Mouse (Mus musculus) MN1 (cell line): ENCODE data around the gene Wwtr1.

Source experiments
- DNase-seq: peaks from one replicate; pipeline ENCODE4 v3.0.0-alpha.2; 2016; ENCODE audit warnings: low spot score

The Wwtr1 gene

GRCm38 (mm10) chr3:57558761-57559160 lies 16.9 kb downstream of the Wwtr1 start:
- no peak for DNase-seq

- no peak for DNase-seq
These were observed 18.3 kb downstream of the Wwtr1 start for GRCm38 (mm10) chr3:57557408-57557807.

DNA sequence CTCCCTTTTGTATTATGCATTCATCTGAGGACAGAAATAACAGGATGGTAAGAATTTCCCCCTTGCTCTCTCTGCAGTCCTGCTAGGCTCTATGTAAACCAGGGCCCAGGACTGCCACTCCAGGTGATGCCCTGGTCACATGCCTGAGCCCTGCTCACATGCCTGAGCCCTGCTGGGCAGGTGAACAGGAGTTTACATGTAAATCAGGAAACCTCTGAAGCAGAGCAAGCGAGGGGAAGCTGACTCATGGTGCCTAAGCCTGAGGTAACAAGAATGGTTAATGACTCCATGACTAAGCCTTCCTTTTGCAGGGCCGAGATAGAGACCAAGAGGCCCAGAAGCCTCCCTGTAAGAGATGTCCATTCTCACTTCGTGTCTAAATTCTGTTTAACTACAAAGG lies 20.1 kb downstream of the Wwtr1 start:
- DNase-seq: no peak

- no peak for DNase-seq
These were observed 20.8 kb downstream of the Wwtr1 start for GRCm38 (mm10) chr3:57554890-57555239.

DNA sequence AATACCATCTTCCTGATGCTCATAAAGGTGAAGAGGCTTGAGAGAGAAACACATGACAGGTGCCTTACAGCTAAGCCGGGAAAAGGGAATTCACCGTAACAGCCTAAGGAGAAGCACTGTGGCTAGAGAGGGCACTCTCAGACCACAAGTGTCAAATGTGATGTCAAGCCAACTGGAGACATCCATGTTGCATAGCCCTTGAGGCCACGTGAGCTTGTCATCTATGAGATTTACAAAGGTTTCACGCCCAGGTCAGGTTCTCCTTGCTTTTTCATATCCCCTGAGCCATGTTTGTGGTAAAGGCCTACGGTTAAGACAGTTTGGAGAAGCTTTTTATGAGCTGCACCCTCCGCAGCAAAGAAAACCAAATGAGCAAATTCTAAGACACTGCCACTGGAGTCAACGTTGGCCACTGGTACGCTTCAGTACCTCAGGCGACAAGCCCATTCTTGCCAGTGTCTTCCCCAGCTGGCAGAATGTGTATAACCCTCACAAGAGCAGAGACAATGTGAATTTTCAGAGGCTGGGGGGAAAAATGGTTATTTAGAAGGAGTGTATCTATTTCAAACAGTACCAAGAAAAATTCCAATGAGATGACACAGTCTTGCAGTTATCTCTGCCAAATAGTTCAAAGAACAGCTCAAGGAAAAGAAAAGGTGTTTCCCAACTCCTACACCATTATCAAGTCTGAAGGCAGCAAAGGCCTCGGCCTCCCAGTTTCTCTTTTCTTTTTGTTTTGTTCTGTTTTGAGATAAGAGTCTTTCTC lies 21.4 kb downstream of the Wwtr1 start:
- no peak for DNase-seq

DNA sequence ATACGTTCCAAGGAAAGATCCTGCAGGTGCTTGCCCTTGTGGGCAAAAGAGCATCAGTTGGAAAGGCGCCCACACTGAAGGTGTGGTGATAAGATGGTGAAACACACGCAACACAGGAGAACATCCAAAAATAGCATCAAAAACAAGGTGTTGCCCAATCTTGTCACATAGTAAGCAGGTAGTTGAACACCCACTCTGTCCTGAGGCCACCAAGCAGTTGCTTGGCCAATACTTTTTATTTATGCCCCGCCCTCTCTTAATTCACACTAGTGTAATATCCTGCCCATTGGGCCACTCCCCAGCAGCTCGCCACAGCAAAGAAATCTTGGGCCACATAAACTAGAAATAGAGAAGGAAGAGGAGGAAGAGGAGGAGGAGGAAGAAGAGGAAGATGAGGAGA lies 22.6 kb downstream of the Wwtr1 start:
- DNase-seq: no peak

DNA sequence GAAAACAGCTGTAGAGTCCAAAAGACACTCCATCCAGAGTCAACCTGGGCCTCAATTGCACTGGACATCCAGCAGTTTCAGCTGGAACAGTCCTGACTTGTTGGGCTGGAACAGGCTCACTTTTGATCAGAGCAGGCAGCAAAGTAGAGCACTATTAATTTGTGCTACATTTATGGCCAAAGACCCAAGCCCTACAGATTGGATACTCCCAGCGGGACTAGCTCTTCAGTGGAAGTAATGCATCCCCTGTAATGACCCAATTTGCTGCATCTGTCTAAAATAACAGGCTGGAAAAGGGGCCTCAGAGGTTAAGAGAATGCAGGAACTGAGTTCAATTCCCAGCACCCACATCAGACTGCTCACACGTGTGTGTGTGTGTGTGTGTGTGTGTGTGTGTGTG lies 24.5 kb downstream of the Wwtr1 start:
- DNase-seq: no peak

DNA sequence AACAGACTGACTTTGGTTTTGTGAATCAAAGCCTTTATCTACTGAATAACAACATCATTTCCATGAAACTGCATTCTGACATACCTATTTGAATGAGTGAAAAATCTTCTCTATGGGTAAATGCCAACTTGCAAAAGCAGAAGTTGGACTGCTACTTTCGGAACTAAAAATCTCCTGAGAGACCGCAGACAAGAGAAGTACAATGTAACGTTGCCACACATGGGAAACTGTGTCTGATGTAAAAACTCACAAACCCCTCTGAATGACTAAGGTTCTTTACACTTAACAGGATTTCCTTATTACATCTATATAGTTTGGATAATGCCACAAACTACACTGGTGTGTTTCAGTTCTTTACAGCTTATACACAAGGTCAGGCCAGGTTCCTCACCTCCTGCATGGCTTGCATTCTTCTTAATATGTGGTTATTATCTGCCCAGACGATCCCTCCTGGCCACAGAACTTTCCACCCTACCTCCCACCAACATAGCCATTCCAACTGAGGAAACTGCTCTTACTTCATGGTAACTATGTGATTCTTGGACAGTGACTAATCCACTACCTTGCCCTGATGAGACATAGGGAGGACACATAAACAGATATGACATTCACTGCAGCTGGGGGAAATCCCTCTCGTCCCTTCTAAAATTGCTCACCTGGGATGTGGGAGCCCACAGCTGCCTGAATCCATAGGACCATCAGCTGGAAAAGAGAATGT lies 25.1 kb downstream of the Wwtr1 start:
- DNase-seq: no peak

GRCm38 (mm10) chr3:57544154-57544553 lies 31.6 kb downstream of the Wwtr1 start:
- no peak for DNase-seq

- DNase-seq: no peak
These were observed 32.8 kb downstream of the Wwtr1 start for GRCm38 (mm10) chr3:57542848-57543380.

DNA sequence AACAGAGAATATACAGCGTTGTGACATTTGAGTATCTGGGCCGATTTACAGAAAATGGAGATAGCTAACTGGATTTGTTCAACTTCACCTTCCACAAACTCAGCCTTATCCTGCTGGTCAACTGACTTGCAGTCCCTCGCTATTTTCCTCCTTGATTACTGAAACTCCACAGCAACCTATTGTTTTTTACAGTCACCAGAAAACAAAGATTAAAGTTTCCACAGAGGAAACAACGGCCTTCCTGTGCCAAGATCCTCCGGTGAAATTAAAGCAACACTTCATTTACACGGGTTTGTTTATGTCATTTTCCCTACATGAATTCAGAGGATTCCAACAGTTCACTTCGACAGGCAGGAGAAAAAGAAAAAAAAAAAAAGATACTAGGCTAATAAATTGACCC lies 34.5 kb downstream of the Wwtr1 start:
- no peak for DNase-seq

DNA sequence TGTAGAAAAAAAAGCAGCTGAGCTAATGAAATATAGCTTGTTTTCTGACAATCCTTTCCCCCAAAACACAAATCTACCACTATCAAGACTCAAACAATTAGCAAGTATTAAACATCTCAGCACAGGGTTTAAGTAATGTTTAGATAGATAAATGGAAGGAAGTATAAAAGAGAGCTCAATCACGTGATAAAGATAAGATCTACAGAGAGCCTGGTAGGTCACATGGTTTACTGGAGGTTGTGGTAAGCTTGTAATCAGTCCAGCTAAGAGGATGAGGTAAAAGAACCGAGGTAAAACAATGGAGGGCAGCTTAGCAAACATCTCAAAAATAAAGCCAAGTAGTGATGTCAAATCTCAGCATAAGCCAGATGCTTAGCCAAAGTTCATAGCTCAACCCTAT lies 35.2 kb downstream of the Wwtr1 start:
- DNase-seq: no peak

DNA sequence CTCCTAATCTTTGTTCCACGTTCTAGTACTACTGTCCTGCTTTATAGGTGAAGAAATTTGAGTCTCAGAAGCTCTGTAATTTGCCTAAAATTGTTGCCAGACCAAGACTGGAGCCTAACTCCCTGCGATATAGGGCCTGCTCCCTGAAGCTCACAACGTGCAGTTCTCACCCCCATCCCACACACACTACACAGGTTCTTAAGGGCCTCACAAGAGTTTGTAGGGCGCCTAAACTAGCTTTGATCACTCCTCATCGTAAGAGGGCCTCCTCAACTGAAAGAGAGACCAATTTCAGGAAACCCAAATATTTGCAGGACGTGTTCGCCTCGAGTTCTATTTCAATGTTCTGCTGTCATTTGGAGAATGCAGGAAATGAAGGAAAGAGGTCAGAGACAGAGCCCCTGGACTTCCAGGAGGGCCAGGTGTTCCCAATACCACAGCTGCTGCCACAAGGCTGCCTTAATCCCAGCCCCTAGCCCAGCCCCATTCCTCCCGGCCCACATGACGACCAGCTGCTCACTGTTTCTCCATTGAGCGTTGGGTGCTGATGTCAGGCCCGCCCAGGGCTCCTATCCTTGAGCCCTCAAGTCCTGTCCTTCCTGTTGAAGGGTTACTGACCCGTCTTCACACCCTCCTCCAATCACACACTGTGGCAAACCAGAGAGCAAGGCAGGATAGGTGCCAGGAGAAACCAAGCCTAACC lies 40.1 kb downstream of the Wwtr1 start:
- DNase-seq: no peak

DNA sequence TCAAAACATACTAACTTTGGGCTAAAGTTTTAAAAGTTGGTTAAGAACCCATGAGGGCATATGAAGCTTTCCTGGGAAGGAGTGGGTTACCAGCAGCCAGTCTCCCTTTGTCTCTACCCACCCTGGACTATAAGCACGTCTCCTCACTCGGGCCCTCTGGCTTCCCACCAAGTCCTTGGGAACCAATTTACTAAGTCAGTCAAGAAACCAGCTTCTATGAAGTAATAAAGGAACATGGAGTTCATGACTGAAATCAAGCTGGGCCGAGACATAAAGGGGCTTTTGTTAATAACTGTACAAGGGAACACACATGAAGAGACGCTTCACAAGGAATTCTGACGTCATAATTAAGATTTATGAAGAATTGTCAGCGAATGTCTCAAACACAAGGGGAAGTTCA lies 41.3 kb downstream of the Wwtr1 start:
- DNase-seq: no peak

DNA sequence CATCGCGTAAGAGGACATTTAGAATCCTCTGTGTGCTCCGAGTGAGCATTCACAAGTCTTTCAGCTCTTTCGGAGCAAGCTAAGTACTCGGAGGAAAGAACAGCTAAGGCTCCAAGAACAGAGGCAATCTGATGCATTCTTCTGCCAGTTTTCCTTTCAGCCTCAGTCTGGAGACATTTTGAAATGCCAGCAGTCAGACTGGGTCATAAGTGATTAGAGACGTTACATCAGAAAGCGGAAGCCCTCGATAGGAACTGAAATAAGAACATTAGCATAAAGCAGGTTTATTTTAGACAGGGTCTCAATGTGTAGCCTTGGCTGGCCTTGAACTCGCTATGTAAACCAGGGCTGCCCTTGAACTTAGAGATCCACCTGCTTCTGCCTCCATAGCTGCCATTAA lies 41.8 kb downstream of the Wwtr1 start:
- DNase-seq: no peak

- DNase-seq: no peak
These were observed 42.6 kb downstream of the Wwtr1 start for GRCm38 (mm10) chr3:57532991-57533725.

- DNase-seq: no peak
These were observed 44.9 kb downstream of the Wwtr1 start for GRCm38 (mm10) chr3:57530836-57531235.

DNA sequence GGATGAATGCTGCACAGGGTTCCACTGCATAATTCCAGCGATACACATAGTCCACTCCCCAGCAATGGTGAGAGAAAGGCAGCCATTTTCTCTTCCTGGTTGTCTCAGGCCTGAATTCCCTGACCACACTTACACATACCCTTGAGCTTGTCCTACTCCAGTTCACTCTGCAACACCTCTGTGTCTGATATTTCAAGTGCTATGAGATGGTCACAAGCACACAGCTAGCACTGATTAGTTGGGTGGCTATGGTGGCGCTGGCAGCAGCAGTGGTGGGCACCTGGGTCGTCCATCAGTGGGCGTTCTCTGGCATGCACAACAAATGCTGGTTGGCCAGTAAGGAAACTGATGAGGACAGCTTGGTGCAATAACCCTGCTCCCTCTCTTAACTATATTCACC lies 45.5 kb downstream of the Wwtr1 start:
- DNase-seq: no peak

DNA sequence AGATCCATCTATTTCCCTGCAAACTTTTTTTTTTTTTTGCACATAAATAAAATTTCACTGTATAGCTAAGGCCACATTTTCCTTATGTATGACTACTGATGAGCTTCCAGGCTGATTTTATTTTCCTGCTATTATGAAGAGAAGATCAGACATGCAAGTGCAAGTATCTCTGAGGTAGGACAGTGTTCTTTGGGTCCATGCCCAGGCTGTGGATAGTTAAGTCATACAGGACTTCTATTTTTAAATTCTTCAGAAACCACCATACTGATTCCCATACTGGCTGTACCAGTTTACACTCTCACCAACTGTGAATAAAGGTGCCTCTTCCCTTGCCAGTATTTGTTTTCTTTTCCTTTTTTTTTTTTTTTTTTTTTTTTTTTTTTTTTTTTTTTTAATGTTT lies 48.6 kb downstream of the Wwtr1 start:
- no peak for DNase-seq

- DNase-seq: no peak
These were observed 52.6 kb downstream of the Wwtr1 start for GRCm38 (mm10) chr3:57523093-57523492.

- DNase-seq: no peak
These were observed 53.8 kb downstream of the Wwtr1 start for GRCm38 (mm10) chr3:57521876-57522275.

DNA sequence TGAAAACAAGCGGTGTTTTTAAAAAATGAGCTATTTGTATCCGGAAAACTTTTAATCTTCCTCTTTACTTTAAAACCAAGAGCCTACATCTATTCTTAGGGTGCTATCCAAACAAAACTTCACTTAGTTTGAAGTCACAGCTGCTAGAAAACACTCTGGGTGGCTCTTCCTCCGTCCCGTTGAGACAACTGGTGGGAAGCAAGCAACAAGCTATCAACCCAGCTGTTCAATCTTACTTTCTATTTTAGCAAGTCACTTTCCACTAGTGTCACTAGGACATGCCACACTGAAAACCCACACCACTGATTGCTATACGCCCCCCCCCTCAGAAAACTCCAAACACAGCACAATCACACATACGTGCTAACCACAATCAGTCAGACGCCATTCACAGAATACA lies 55.7 kb downstream of the Wwtr1 start:
- no peak for DNase-seq
